Mouse (Mus musculus): ENCODE results near the gene Atp8b4. TPM values are rescaled to one million over a fixed set of nuclear protein-coding genes. Genes with fewer than 3 reads are reported as not detected.

Atp8b4 gene
- polyA plus RNA-seq, 1 experiment from 2014 or later: 0.44 TPM

DNA sequence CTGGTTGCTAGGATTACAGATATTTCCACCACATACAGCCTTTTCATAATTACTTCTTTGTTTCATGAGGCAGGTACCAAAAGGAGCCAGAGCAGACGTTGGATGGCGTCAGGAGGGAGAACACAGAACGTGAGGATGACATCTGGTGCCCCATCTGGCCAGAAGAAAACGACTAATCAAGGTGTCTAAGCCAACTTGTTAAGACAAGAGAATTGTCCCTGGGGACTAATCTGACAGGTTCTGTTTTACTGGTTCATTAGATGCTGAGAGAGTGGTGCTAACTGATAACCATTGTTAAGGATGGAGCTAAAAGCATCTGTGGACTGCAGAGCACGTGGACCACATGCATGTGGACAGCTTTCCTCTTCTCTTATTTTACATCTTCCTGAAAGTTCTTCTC is 7.8 kb downstream of the Atp8b4 start:
- no peaks in the 10 kb centered on the region for H3K9me3 ChIP-seq (ENCODE audit: control insufficient read depth, low read length)
- H3K27ac ChIP-seq (ENCODE audit: low read depth, low read length): no peak overlapping the region
- 67% methylated on average over 5 of the region's 5 CpGs for WGBS
- H3K4me1 ChIP-seq (replicated peaks; ENCODE audit: control insufficient read depth, insufficient read depth, low read length): no peaks in the 10 kb centered on the region
- H3K4me2 ChIP-seq (ENCODE audit: low read depth, low read length, severe bottlenecking): no peak overlapping the region
- no peak overlapping the region for H3K4me3 ChIP-seq (ENCODE audit: low read depth, low read length)
- ATAC-seq (replicated peaks; ENCODE audit: low FRiP score) (no peak), DNase-seq (ENCODE audit: low spot score) (no peak)
- H3K9ac ChIP-seq (ENCODE audit: low read length): no peak overlapping the region
- no peaks in the 10 kb centered on the region for H3K36me3 ChIP-seq (ENCODE audit: control insufficient read depth, insufficient read depth, low read length)
- H3K27me3 ChIP-seq (ENCODE audit: control insufficient read depth, insufficient read depth, low read length): no peaks in the 10 kb centered on the region

- no peaks in the 10 kb centered on the region for H3K27me3 ChIP-seq (ENCODE audit: control insufficient read depth, insufficient read depth, low read length)
- no peak overlapping the region for H3K9ac ChIP-seq (ENCODE audit: low read length)
- H3K36me3 ChIP-seq (ENCODE audit: control insufficient read depth, insufficient read depth, low read length): no peaks in the 10 kb centered on the region
- ATAC-seq (replicated peaks; ENCODE audit: low FRiP score) (no peak), DNase-seq (ENCODE audit: low spot score) (no peak)
- WGBS: 92% methylated on average over 4 of the region's 4 CpGs
- H3K27ac ChIP-seq (ENCODE audit: low read depth, low read length): no peak overlapping the region
- no peak overlapping the region for H3K4me3 ChIP-seq (ENCODE audit: low read depth, low read length)
- H3K9me3 ChIP-seq (ENCODE audit: control insufficient read depth, low read length): no peaks in the 10 kb centered on the region
- no peaks in the 10 kb centered on the region for H3K4me1 ChIP-seq (replicated peaks; ENCODE audit: control insufficient read depth, insufficient read depth, low read length)
- no peak overlapping the region for H3K4me2 ChIP-seq (ENCODE audit: low read depth, low read length, severe bottlenecking)
These were observed 9.0 kb downstream of the Atp8b4 start for GRCm38 (mm10) chr2:126491446-126491845.

DNA sequence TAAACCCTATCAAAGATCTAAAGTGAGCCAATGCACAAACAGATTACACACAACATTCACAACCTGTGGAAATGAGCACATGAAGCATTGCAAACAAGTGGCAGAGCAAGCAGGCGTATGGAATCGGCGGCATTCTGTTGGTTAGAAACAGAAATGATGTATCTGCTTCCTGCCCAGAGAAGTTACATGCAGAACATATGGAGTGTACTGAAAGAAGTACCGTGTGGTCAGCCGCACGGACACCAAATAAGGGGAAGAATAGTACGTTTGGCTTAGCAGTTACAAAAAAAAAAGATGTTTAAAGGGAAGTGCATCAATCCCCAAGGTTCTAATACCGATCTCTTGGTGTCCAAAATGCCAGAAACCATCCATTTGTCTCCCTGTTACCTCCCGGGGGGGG is 9.9 kb downstream of the Atp8b4 start:
- H3K4me2 ChIP-seq (ENCODE audit: low read depth, low read length, severe bottlenecking): no peak overlapping the region
- H3K9ac ChIP-seq (ENCODE audit: low read length): no peak overlapping the region
- no peaks in the 10 kb centered on the region for H3K4me1 ChIP-seq (replicated peaks; ENCODE audit: control insufficient read depth, insufficient read depth, low read length)
- ATAC-seq (replicated peaks; ENCODE audit: low FRiP score) (no peak), DNase-seq (ENCODE audit: low spot score) (no peak)
- no peak overlapping the region for H3K27ac ChIP-seq (ENCODE audit: low read depth, low read length)
- H3K36me3 ChIP-seq (ENCODE audit: control insufficient read depth, insufficient read depth, low read length): no peaks in the 10 kb centered on the region
- H3K4me3 ChIP-seq (ENCODE audit: low read depth, low read length): no peak overlapping the region
- H3K9me3 ChIP-seq (ENCODE audit: control insufficient read depth, low read length): no peaks in the 10 kb centered on the region
- H3K27me3 ChIP-seq (ENCODE audit: control insufficient read depth, insufficient read depth, low read length): no peaks in the 10 kb centered on the region
- 90% methylated on average over 9 of the region's 9 CpGs for WGBS

- WGBS: 85% methylated on average over 11 of the region's 11 CpGs
- ATAC-seq (replicated peaks; ENCODE audit: low FRiP score): no peak
- no peaks in the 10 kb centered on the region for H3K9me3 ChIP-seq (ENCODE audit: control insufficient read depth, low read length)
These were observed 15.0 kb downstream of the Atp8b4 start for GRCm38 (mm10) chr2:126485262-126486017.

GRCm38 (mm10) chr2:126483337-126483736 is 17.1 kb downstream of the Atp8b4 start:
- no peak overlapping the region for H3K9ac ChIP-seq (ENCODE audit: low read length)
- H3K4me3 ChIP-seq (ENCODE audit: low read depth, low read length): no peak overlapping the region
- ATAC-seq (replicated peaks; ENCODE audit: low FRiP score) (no peak), DNase-seq (ENCODE audit: low spot score) (no peak)
- H3K27ac ChIP-seq (ENCODE audit: low read depth, low read length): no peak overlapping the region
- 87% methylated on average over 6 of the region's 6 CpGs for WGBS
- no peaks in the 10 kb centered on the region for H3K4me1 ChIP-seq (replicated peaks; ENCODE audit: control insufficient read depth, insufficient read depth, low read length)
- no peaks in the 10 kb centered on the region for H3K36me3 ChIP-seq (ENCODE audit: control insufficient read depth, insufficient read depth, low read length)
- H3K9me3 ChIP-seq (ENCODE audit: control insufficient read depth, low read length): no peaks in the 10 kb centered on the region
- H3K4me2 ChIP-seq (ENCODE audit: low read depth, low read length, severe bottlenecking): no peak overlapping the region
- no peaks in the 10 kb centered on the region for H3K27me3 ChIP-seq (ENCODE audit: control insufficient read depth, insufficient read depth, low read length)

More at GRCm38 (mm10) chr2:126485262-126486017, 15.0 kb downstream of the Atp8b4 start:
- no peak overlapping the region for H3K27ac ChIP-seq (ENCODE audit: low read depth, low read length)
- H3K4me3 ChIP-seq (ENCODE audit: low read depth, low read length): no peak overlapping the region
- no peaks in the 10 kb centered on the region for H3K4me1 ChIP-seq (replicated peaks; ENCODE audit: control insufficient read depth, insufficient read depth, low read length)
- no peaks in the 10 kb centered on the region for H3K27me3 ChIP-seq (ENCODE audit: control insufficient read depth, insufficient read depth, low read length)
- no peak for DNase-seq (ENCODE audit: low spot score)
- H3K9ac ChIP-seq (ENCODE audit: low read length): no peak overlapping the region
- no peaks in the 10 kb centered on the region for H3K36me3 ChIP-seq (ENCODE audit: control insufficient read depth, insufficient read depth, low read length)
- no peak overlapping the region for H3K4me2 ChIP-seq (ENCODE audit: low read depth, low read length, severe bottlenecking)

DNA sequence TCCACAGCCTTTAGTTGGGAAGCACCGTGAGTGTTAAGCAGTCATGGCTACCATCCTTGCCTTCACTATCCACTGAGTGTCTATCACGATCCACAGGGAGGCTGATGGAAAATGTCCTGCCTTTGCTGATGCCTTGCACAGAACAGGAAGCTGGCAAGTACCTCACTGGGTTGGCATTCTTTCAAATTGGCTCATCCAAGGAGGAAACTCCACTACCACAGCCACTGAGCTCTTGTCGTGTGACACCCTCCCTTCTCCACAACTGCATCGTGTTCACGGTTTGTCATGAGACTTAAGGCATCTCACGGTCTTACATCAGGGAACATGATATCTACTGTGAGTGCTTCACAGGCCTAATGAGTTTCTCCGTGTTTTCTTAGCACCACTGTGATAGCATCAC is 22.9 kb downstream of the Atp8b4 start:
- 88% methylated on average over 7 of the region's 7 CpGs for WGBS
- H3K4me1 ChIP-seq (replicated peaks; ENCODE audit: control insufficient read depth, insufficient read depth, low read length): no peaks in the 10 kb centered on the region
- no peak overlapping the region for H3K4me2 ChIP-seq (ENCODE audit: low read depth, low read length, severe bottlenecking)
- no peak overlapping the region for H3K27ac ChIP-seq (ENCODE audit: low read depth, low read length)
- H3K9ac ChIP-seq (ENCODE audit: low read length): no peak overlapping the region
- ATAC-seq (replicated peaks; ENCODE audit: low FRiP score) (no peak), DNase-seq (ENCODE audit: low spot score) (no peak)
- no peaks in the 10 kb centered on the region for H3K36me3 ChIP-seq (ENCODE audit: control insufficient read depth, insufficient read depth, low read length)
- no peak overlapping the region for H3K4me3 ChIP-seq (ENCODE audit: low read depth, low read length)
- no peaks in the 10 kb centered on the region for H3K27me3 ChIP-seq (ENCODE audit: control insufficient read depth, insufficient read depth, low read length)
- no peaks in the 10 kb centered on the region for H3K9me3 ChIP-seq (ENCODE audit: control insufficient read depth, low read length)

- no peak for ATAC-seq (replicated peaks; ENCODE audit: low FRiP score)
- H3K4me2 ChIP-seq (ENCODE audit: low read depth, low read length, severe bottlenecking): no peak overlapping the region
These were observed 24.6 kb downstream of the Atp8b4 start for GRCm38 (mm10) chr2:126475681-126476410.

DNA sequence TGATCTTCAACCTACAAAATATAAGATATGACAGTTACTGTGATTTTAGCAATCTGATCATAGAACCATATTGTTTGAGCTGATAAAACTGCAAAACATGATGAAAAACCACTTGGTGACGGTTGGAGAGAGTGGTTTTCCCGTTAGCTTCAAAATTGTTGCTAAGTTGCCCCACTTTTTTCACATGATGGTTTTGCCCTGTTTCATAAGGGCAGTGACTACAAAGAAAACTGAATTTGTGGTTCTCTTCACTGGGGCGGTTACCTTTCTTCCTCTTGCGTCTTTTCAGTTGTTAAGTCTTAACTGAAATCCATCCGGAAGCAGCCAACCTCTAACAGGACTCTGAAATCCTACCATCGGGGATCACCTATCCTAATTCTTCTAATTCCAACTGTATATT is 26.5 kb downstream of the Atp8b4 start:
- DNase-seq (ENCODE audit: low spot score) (no peak), ATAC-seq (replicated peaks; ENCODE audit: low FRiP score) (no peak)
- Histone ChIP-seq H3K9me3 (ENCODE audit: control insufficient read depth, low read length) (no peaks in the 10 kb centered on the region), H3K36me3 (ENCODE audit: control insufficient read depth, insufficient read depth, low read length) (no peaks in the 10 kb centered on the region), H3K9ac (ENCODE audit: low read length) (no peak overlapping the region), H3K4me3 (ENCODE audit: low read depth, low read length) (no peak overlapping the region), H3K4me1 (replicated peaks; ENCODE audit: control insufficient read depth, insufficient read depth, low read length) (no peaks in the 10 kb centered on the region), H3K27ac (ENCODE audit: low read depth, low read length) (no peak overlapping the region), H3K27me3 (ENCODE audit: control insufficient read depth, insufficient read depth, low read length) (no peaks in the 10 kb centered on the region), H3K4me2 (ENCODE audit: low read depth, low read length, severe bottlenecking) (no peak overlapping the region)
- 93% methylated on average over 6 of the region's 6 CpGs for WGBS

More at GRCm38 (mm10) chr2:126475681-126476410, 24.6 kb downstream of the Atp8b4 start:
- Histone ChIP-seq H3K4me1 (replicated peaks; ENCODE audit: control insufficient read depth, insufficient read depth, low read length) (no peaks in the 10 kb centered on the region), H3K36me3 (ENCODE audit: control insufficient read depth, insufficient read depth, low read length) (no peaks in the 10 kb centered on the region), H3K9me3 (ENCODE audit: control insufficient read depth, low read length) (no peaks in the 10 kb centered on the region), H3K9ac (ENCODE audit: low read length) (no peak overlapping the region), H3K27ac (ENCODE audit: low read depth, low read length) (no peak overlapping the region), H3K4me3 (ENCODE audit: low read depth, low read length) (no peak overlapping the region), H3K27me3 (ENCODE audit: control insufficient read depth, insufficient read depth, low read length) (no peaks in the 10 kb centered on the region)
- WGBS: 90% methylated on average over 11 of the region's 11 CpGs
- DNase-seq (ENCODE audit: low spot score): no peak
